Mouse (Mus musculus): ENCODE data around the gene Hapln1.

- TF ChIP-seq TAL1 (IDR thresholded peaks at IDR 0.05; ENCODE audit: low read length) (no peak), GATA1 (IDR thresholded peaks at IDR 0.05; ENCODE audit: low read length) (no peak)
Observed at GRCm38 (mm10) chr13:89634137-89634683, 94.6 kb downstream of the Hapln1 start.
